Mouse (Mus musculus): ENCODE data around the gene Ovol2. TPM values are rescaled to one million over a fixed set of nuclear protein-coding genes. Genes with fewer than 3 reads are reported as not detected.

The Ovol2 gene
- polyA plus RNA-seq, 1 experiment from 2014 or later = 4.0 TPM

DNA sequence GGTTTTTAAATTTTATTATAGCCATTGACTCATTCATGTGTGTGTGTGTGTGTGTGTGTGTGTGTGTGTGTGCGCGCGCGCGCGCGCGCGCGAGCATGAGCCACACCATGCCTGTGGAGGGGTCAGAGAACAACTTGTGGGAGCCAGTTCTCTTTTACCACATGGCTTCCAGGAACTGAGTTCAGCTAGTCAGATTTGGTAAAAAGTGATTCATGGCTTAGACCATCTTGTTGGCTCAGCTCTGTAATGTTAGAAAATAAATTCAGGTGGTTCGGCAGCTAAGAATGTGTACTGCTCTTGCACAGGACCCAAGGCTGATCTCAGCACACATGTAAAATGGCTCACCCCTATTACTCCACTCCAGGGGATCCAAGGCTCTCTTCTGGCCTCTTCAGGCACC lies 30.8 kb downstream of the Ovol2 start:
- DNase-seq (ENCODE audit: low spot score) (no peak), ATAC-seq (no peak)
- H3K4me3 ChIP-seq (ENCODE audit: low read depth, low read length) = no peak overlapping the region
- H3K36me3 ChIP-seq (ENCODE audit: insufficient read depth, low read length) = no peaks in the 10 kb centered on the region
- TF ChIP-seq CTCF (IDR thresholded peaks at IDR 0.05) (no peak), EP300 (IDR thresholded peaks at IDR 0.05) (no peak)
- H3K9me3 ChIP-seq (ENCODE audit: low read length) = no peaks in the 10 kb centered on the region
- no peaks in the 10 kb centered on the region for H3K27me3 ChIP-seq (replicated peaks; ENCODE audit: insufficient read depth, low read length)
- H3K27ac ChIP-seq (ENCODE audit: low read length) = no peak overlapping the region
- 82% methylated on average over 11 of the region's 11 CpGs for WGBS
- no peaks in the 10 kb centered on the region for H3K4me1 ChIP-seq (ENCODE audit: insufficient read depth, low read depth, low read length)
- H3K9ac ChIP-seq (replicated peaks; ENCODE audit: low read depth) = no peak overlapping the region
- H3K4me2 ChIP-seq (replicated peaks; ENCODE audit: low read depth, low read length) = no peak overlapping the region

- Histone ChIP-seq H3K4me3 (ENCODE audit: low read depth, low read length) (no peak overlapping the region), H3K9me3 (ENCODE audit: low read length) (no peaks in the 10 kb centered on the region), H3K27me3 (replicated peaks; ENCODE audit: insufficient read depth, low read length) (no peaks in the 10 kb centered on the region), H3K4me1 (ENCODE audit: insufficient read depth, low read depth, low read length) (no peaks in the 10 kb centered on the region), H3K9ac (replicated peaks; ENCODE audit: low read depth) (no peak overlapping the region), H3K4me2 (replicated peaks; ENCODE audit: low read depth, low read length) (no peak overlapping the region), H3K36me3 (ENCODE audit: insufficient read depth, low read length) (no peaks in the 10 kb centered on the region), H3K27ac (ENCODE audit: low read length) (no peak overlapping the region)
- TF ChIP-seq EP300 (IDR thresholded peaks at IDR 0.05) (peak; percentile 56), CTCF (IDR thresholded peaks at IDR 0.05) (no peak)
- ATAC-seq (peak; percentile 70), DNase-seq (ENCODE audit: low spot score) (peak; percentile 64)
- 42% methylated on average over 9 of the region's 9 CpGs for WGBS
Observed at GRCm38 (mm10) chr2:144299749-144300669, 31.9 kb downstream of the Ovol2 start.

DNA sequence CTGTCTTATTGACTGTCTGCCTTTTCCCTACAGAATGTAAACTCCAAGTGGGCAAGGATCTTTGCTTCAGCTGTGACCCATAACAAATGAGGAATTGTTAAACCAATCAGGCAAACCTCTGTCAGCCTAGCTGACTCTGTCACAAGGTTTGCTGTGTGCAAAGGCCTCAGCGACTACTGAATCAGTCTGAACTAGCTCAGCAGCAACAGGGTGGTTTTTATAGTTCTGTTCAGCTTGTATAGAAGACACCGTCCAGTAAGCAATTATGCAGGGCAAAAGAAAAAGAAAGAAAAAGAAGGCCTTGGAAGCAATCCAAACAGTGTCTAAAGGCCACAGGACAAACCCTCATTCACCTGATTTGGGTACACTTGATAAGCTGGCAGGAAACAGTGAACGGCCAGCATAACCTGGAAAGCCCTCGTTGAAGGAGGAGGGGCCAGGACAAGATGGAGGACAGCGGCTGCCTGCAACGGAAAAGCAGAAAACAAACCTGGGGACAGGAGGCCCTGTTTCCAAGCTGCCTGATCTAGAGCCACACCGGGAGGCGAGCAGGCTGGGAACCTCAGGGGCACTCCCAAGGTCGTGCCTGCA lies 36.7 kb downstream of the Ovol2 start:
- no peak overlapping the region for H3K4me2 ChIP-seq (replicated peaks; ENCODE audit: low read depth, low read length)
- TF ChIP-seq EP300 (IDR thresholded peaks at IDR 0.05) = no peak
- TF ChIP-seq CTCF (IDR thresholded peaks at IDR 0.05) = no peak
- DNase-seq (ENCODE audit: low spot score) = peak; percentile 29
- ATAC-seq = no peak; the same call in 1 of the 2 replicates
- H3K9ac ChIP-seq (replicated peaks; ENCODE audit: low read depth) = no peak overlapping the region
- H3K4me1 ChIP-seq (ENCODE audit: insufficient read depth, low read depth, low read length) = no peaks in the 10 kb centered on the region
- H3K36me3 ChIP-seq (ENCODE audit: insufficient read depth, low read length) = no peaks in the 10 kb centered on the region
- no peaks in the 10 kb centered on the region for H3K9me3 ChIP-seq (ENCODE audit: low read length)
- no peak overlapping the region for H3K27ac ChIP-seq (ENCODE audit: low read length)
- no peaks in the 10 kb centered on the region for H3K27me3 ChIP-seq (replicated peaks; ENCODE audit: insufficient read depth, low read length)
- WGBS = 50% methylated on average over 9 of the region's 9 CpGs
- no peak overlapping the region for H3K4me3 ChIP-seq (ENCODE audit: low read depth, low read length)

GRCm38 (mm10) chr2:144291600-144292305 lies 40.2 kb downstream of the Ovol2 start:
- 80% methylated on average over 11 of the region's 11 CpGs for WGBS
- Histone ChIP-seq H3K4me3 (ENCODE audit: low read depth, low read length) (no peak overlapping the region), H3K4me1 (ENCODE audit: insufficient read depth, low read depth, low read length) (no peaks in the 10 kb centered on the region), H3K27ac (ENCODE audit: low read length) (no peak overlapping the region), H3K4me2 (replicated peaks; ENCODE audit: low read depth, low read length) (no peak overlapping the region), H3K36me3 (ENCODE audit: insufficient read depth, low read length) (no peaks in the 10 kb centered on the region), H3K9me3 (ENCODE audit: low read length) (no peaks in the 10 kb centered on the region), H3K9ac (replicated peaks; ENCODE audit: low read depth) (no peak overlapping the region), H3K27me3 (replicated peaks; ENCODE audit: insufficient read depth, low read length) (no peaks in the 10 kb centered on the region)
- ATAC-seq = no peak
- no peak for DNase-seq (ENCODE audit: low spot score)
- no peak for TF ChIP-seq EP300 (IDR thresholded peaks at IDR 0.05)
- no peak for TF ChIP-seq CTCF (IDR thresholded peaks at IDR 0.05)

DNA sequence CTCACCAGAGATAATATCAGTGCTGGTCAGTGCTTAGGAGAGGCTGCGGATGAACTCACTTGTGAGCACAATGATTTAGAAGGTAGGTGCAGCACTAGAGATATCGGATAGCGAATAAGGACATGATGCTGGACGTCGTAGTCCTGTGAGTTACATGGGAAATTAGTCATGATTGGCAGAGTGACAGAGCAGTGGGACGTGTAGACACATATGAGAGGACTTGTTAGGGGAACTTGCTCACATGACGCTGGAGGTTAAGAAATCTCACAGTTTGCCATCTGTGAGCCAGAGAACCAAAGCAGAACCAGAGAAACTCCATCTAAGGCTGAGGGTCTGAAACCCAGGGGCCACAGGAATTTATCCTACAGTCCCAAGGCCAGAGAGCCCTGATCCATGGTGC lies 41.6 kb downstream of the Ovol2 start:
- Histone ChIP-seq H3K27ac (ENCODE audit: low read length) (no peak overlapping the region), H3K9ac (replicated peaks; ENCODE audit: low read depth) (no peak overlapping the region), H3K4me1 (ENCODE audit: insufficient read depth, low read depth, low read length) (no peaks in the 10 kb centered on the region), H3K4me2 (replicated peaks; ENCODE audit: low read depth, low read length) (no peak overlapping the region), H3K9me3 (ENCODE audit: low read length) (no peaks in the 10 kb centered on the region), H3K27me3 (replicated peaks; ENCODE audit: insufficient read depth, low read length) (no peaks in the 10 kb centered on the region), H3K4me3 (ENCODE audit: low read depth, low read length) (no peak overlapping the region), H3K36me3 (ENCODE audit: insufficient read depth, low read length) (no peaks in the 10 kb centered on the region)
- DNase-seq (ENCODE audit: low spot score) (peak; percentile 35), ATAC-seq (no peak)
- TF ChIP-seq EP300 (IDR thresholded peaks at IDR 0.05) = no peak
- TF ChIP-seq CTCF (IDR thresholded peaks at IDR 0.05) = no peak
- 77% methylated on average over 7 of the region's 7 CpGs for WGBS

DNA sequence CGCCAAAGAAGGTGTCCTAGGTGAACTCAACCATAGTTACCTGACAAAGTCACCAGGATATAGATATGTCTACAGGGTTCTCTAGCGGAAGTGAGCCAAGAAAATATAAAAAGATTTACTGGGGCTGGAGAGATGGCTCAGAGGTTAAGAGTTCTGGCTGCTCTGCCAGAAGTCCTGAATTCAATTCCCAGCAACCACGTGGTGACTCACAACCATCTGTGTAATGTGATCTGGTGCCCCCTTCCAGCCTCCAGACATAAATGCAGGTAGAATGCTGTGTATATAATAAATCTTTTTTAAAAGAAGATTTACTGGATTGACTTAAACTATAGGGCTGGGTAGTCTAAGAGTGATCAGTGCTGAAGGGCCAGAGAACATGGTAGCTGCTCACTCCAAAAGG lies 50.5 kb downstream of the Ovol2 start:
- ATAC-seq (no peak), DNase-seq (ENCODE audit: low spot score) (no peak)
- 72% methylated on average over 3 of the region's 3 CpGs for WGBS
- H3K36me3 ChIP-seq (ENCODE audit: insufficient read depth, low read length) = no peaks in the 10 kb centered on the region
- H3K4me2 ChIP-seq (replicated peaks; ENCODE audit: low read depth, low read length) = no peak overlapping the region
- no peaks in the 10 kb centered on the region for H3K9me3 ChIP-seq (ENCODE audit: low read length)
- no peak overlapping the region for H3K4me3 ChIP-seq (ENCODE audit: low read depth, low read length)
- H3K4me1 ChIP-seq (ENCODE audit: insufficient read depth, low read depth, low read length) = no peaks in the 10 kb centered on the region
- H3K27ac ChIP-seq (ENCODE audit: low read length) = no peak overlapping the region
- H3K9ac ChIP-seq (replicated peaks; ENCODE audit: low read depth) = no peak overlapping the region
- no peaks in the 10 kb centered on the region for H3K27me3 ChIP-seq (replicated peaks; ENCODE audit: insufficient read depth, low read length)
- no peak for TF ChIP-seq CTCF (IDR thresholded peaks at IDR 0.05)
- TF ChIP-seq EP300 (IDR thresholded peaks at IDR 0.05) = no peak
